Comparison of ENCODE assay signal across 7 mouse cellular contexts in the genomic region with DNA sequence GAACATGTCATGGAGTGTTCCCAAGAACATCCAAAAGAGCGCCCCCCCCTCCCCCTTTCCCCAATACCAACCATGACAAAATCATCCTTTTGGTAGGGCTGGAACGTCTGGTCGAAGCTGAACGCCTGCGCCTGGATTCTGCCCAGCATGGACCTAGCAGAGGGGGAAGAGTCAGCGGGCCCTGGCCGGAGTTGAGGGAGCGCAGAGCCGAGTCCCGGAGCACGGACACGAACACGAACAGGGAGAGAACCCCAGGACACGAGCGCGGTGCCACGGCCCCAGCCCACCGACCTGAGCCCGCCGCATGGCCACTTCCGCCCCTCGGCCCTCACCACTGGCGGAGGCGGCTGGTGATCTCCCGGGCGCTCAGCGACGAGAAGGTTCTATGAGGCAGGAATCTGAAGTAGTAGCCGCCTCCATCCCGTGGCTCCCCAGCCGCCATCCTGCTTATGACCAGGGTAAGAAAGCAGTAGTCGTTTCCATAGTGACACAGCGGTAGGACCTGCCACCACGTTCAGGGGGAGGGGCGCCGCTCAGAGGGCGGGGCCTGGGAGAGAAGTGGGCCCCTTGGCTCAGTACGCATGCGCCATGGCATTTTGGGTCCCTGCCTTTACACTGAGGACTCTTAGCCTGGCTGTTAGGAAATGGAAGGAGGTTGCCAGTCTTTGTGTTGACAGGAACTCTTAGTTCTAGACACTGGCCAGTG. TPM values are rescaled to one million over a fixed set of nuclear protein-coding genes. Genes with fewer than 3 reads are reported as not detected.
DNase-seq lines count a peak whose midpoint lies in the region; ATAC-seq and TF ChIP-seq lines count a peak whose summit lies in the region.

A gene (minus strand): TSS at position 486 of the 706 bp plus-strand sequence.

- H3K27ac ChIP-seq in embryonic facial prominence, embryonic 13.5 days = peak within 1 kb of the TSS; percentile 72
- peak within 1 kb of the TSS; percentile 84 for H3K27ac ChIP-seq in midbrain, embryonic 12.5 days (replicated peaks)
- H3K27ac ChIP-seq in small intestine, adult 2 months (ENCODE audit: insufficient read depth, low read depth, low read length) = 0 out of 2 replicates have a peak within 1 kb of the TSS, but pooled peaks have one; percentile 2

- H3K27me3 ChIP-seq in embryonic facial prominence, embryonic 13.5 days = no peaks in the 10 kb centered on the region
- H3K27me3 ChIP-seq in midbrain, embryonic 12.5 days = no peaks in the 10 kb centered on the region
- H3K27me3 ChIP-seq in small intestine, adult 2 months (ENCODE audit: control insufficient read depth, insufficient read depth, low read length) = no peaks in the 10 kb centered on the region

- peak; percentile 97 for ATAC-seq in embryonic facial prominence, embryonic 13.5 days (ENCODE audit: insufficient number of reproducible peaks, insufficient read depth, low FRiP score, low TSS enrichment, low read depth)
- ATAC-seq in midbrain, embryonic 12.5 days (ENCODE audit: low FRiP score, low read depth) = peak; percentile 98

- peak within 1 kb of the TSS; percentile 81 for H3K9ac ChIP-seq in embryonic facial prominence, embryonic 13.5 days
- peak within 1 kb of the TSS; percentile 77 for H3K9ac ChIP-seq in midbrain, embryonic 12.5 days (replicated peaks)

- intact Hi-C loops in left cerebral cortex, postnatal 4 days (cut with DNase I) = no loop called here

- H3K4me3 ChIP-seq in embryonic facial prominence, embryonic 13.5 days = peak within 1 kb of the TSS; percentile 81
- H3K4me3 ChIP-seq in midbrain, embryonic 12.5 days = peak within 1 kb of the TSS; percentile 68
- H3K4me3 ChIP-seq in small intestine, adult 2 months (ENCODE audit: low read depth, low read length) = peak within 1 kb of the TSS; percentile 72

- TF ChIP-seq CTCF in small intestine, adult 2 months (IDR thresholded peaks at IDR 0.05; ENCODE audit: extremely low read depth, insufficient read length, insufficient replicate concordance, low read depth, low read length) = no peak

- WGBS in embryonic facial prominence, embryonic 13.5 days = under 1% methylated on average over 39 of the region's 39 CpGs
- under 1% methylated on average over 38 of the region's 39 CpGs for WGBS in midbrain, embryonic 12.5 days
- 1% methylated on average over 39 of the region's 39 CpGs for WGBS in small intestine, adult 2 months

- peak within 1 kb of the TSS; percentile 66 for H3K4me2 ChIP-seq in embryonic facial prominence, embryonic 13.5 days
- H3K4me2 ChIP-seq in midbrain, embryonic 12.5 days (replicated peaks) = peak within 1 kb of the TSS; percentile 68

- no peak for TF ChIP-seq POLR2A in small intestine, adult 2 months (IDR thresholded peaks at IDR 0.05; ENCODE audit: low read depth, low read length)

- H3K36me3 ChIP-seq in embryonic facial prominence, embryonic 13.5 days = no peaks in the 10 kb centered on the region
- H3K36me3 ChIP-seq in midbrain, embryonic 12.5 days = no peaks in the 10 kb centered on the region
- no peaks in the 10 kb centered on the region for H3K36me3 ChIP-seq in small intestine, adult 2 months (ENCODE audit: control insufficient read depth, insufficient read depth, low read length)

- peaks cover 4% of the 10 kb centered on the region; the same call in 1 of the 2 replicates for H3K4me1 ChIP-seq in embryonic facial prominence, embryonic 13.5 days
- H3K4me1 ChIP-seq in midbrain, embryonic 12.5 days = 0 out of 2 replicates have a peak, but pooled peaks cover 4% of the 10 kb centered on the region
- H3K4me1 ChIP-seq in small intestine, adult 2 months (ENCODE audit: control insufficient read depth, insufficient read depth, insufficient read length, low read length) = peaks cover 5% of the 10 kb centered on the region

- DNase-seq in adrenal gland, postnatal 36 days = peak; percentile 98 to 99
- DNase-seq in heart, adult 11 months = peak; percentile 100
- DNase-seq in kidney, adult 11 months = peak; percentile 96
- DNase-seq in left cerebral cortex, postnatal 4 days = peak; percentile 98

- no peaks in the 10 kb centered on the region for H3K9me3 ChIP-seq in embryonic facial prominence, embryonic 13.5 days
- H3K9me3 ChIP-seq in midbrain, embryonic 12.5 days = no peaks in the 10 kb centered on the region

RNA-seq across cellular contexts. Expression of the gene that starts here (rescaled TPM):
- total RNA-seq in adrenal gland, postnatal 36 days (2021) = 1 to 10 TPM; 3.7 to 7.4 TPM
- 15.9 and 16.4 TPM in 2 replicates for polyA plus RNA-seq in embryonic facial prominence, embryonic 13.5 days (2015; fragmentation: Nextera tagmentation; extraction: Ambion mirVana)
- 10 to 100 TPM in 1 of 2 experiments, 1 to 10 TPM in 1; 8.1 to 10.8 TPM for total RNA-seq in left cerebral cortex, postnatal 4 days (2021)
- polyA plus RNA-seq in midbrain, embryonic 12.5 days (2016; fragmentation: Nextera tagmentation; extraction: Ambion mirVana) = 16.0 and 17.2 TPM in 2 replicates
- 0.08 and 0.37 TPM in 2 replicates for polyA plus RNA-seq in small intestine, adult 2 months (2012; rRNA removed)

Comparison
In these comparisons a context has a peak if more than half of its experiments do, and no peak if none do; other contexts are left out.
1. Peak in every context shown above with its lines: DNase-seq, ATAC-seq, H3K4me3 ChIP-seq and H3K27ac ChIP-seq.
2. RNA of the gene that starts here (polyA plus RNA-seq): 16.0 to 17.2 TPM in midbrain, embryonic 12.5 days and 15.9 to 16.4 TPM in embryonic facial prominence, embryonic 13.5 days; 0.08 to 0.37 TPM in small intestine, adult 2 months; every median in the first group is over 10 times any median in the second.
3. H3K27ac ChIP-seq: peak in every context shown above with its lines; median percentile 84 in midbrain, embryonic 12.5 days; 72 in embryonic facial prominence, embryonic 13.5 days; 2 in small intestine, adult 2 months.